Mouse (Mus musculus) testis, adult 2 months (tissue): ENCODE measurements around the gene Cdk6.

Experiments
- CTCF ChIP-seq: fragments of 200-500 bp; IDR thresholded peaks from 2 replicates; pipeline ENCODE4 v1.5.1; 2012; ENCODE audit warnings: low read depth, mild to moderate bottlenecking, inconsistent platforms, low read length, moderate library complexity; ENCODE audit not compliant: control insufficient read depth, insufficient read depth, insufficient replicate concordance
- POLR2A ChIP-seq: fragments of 200-500 bp; IDR thresholded peaks from 2 replicates; pipeline ENCODE4 v1.6.1; 2012; ENCODE audit warnings: low read depth, mild to moderate bottlenecking, inconsistent platforms, low read length, moderate library complexity; ENCODE audit not compliant: control insufficient read depth

- TF ChIP-seq POLR2A (no peak), CTCF (no peak)
Observed at GRCm38 (mm10) chr5:3460907-3461306, 119.6 kb downstream of the Cdk6 start.
